Mouse (Mus musculus) frontal cortex, postnatal 25 days (tissue): Measurements from ENCODE around the gene Krt72.

Experiments
- DNase-seq, 2 experiments: peaks; one replicate each; pipeline ENCODE4 v3.0.0; 2022; ENCODE audit warnings: low spot score in 2 of 2

Krt72 gene

DNA sequence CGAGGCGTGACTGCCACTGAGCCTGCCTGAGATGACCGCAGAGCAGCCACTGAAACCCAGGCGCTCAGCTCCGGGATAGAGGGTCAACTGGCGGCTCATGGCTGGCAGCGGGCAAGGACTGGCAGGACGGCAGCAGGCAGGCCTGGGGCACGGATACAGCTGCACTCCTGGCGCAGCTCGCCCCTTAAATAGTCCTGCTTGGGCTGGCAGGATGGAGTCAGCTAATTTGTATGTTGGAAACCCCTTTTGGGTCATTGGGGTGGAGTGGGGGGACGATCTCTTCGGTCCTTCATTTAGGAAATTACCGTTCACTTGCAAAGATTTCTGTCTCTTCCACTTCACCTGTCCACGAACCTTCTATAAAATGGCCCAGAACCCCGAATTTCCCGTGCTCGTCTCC is at the start of gene Krt72:
Krt72 (minus strand) TSS at position 101 of the 400 bp plus-strand sequence.
- no peak for DNase-seq

DNA sequence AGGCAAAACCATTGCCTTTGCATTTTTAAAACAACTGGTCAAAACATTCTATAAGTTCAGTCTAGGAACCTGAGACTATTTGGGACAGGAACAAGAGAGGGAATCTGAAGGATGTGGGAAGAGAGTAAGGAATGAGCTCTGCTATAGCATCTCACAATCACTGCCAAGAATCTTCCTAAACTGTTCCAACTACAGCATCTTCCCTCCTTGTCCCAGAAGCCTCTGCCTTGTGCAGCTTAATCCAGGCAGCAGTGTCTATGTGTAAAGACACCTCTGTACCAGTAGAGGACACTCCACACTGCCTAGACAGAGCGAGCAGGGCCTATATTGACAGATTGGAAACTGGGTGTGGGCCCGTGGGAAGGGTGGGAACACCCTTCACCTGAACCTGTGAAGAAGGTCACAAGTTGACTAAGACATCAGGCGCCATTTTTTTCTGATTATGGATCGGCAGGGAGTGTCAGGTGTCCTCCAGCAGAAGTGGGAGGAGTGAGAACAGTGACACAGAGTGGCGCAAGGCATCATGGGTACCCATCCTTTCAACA is 48.6 kb upstream of the Krt72 start:
- no peak for DNase-seq

DNA sequence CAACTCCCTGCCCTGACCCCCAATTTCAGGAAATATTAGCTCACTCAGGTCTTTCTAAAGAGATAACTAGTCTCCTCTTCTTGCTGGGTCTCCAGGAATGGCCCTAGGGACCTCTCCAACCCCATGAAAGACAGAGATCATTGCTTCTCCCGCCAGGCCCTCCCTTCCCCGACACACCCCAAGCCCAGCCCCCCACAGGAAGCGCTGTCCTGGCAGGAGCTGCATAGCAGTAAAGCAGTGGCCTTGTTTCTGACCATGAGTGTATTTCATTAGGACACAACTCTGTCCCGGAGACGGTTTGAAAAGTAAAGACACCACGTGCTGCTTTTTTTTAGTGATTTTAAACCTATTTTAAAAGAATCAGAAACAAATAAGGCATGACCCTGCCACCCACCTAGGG is 46.9 kb upstream of the Krt72 start:
- DNase-seq: no peak

DNA sequence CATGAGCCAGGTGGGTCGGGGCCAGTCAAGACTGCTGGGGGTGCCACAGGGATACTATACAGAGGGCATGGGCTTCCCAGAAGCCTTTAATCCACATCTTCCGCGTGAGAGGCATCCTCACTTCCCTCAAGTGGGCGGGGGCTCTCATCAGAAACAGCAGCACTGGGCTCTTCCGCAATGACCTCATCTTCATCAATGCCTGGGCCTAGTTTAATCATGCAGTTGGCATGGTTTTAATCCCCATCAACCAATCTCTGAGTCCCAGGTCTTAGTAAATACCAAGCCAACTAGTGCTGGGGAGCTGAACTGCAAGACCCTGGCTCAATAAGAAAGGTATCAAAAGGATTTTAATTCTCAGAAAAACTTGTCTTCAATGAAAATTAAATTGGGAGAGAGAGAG is 43.2 kb upstream of the Krt72 start:
- DNase-seq: no peak

DNA sequence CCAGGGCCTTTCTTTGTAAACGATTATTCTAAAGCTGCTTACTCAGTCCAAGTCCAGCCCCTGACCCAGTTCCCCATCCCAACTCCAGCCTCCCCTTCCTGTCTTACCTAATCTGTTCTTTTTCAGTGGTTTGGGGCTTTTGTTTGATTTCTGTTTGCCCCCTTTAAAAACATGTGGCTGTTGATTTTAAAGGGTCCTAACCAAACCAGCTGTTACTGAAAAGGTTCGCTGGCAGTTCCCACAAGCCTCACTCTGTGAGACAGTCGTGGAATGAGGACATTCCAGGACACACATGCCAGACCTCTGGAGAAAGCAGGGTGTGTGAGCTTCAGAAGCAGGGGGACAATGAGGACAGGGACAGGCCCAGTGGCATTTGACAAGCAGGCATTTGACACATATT is 35.5 kb upstream of the Krt72 start:
- DNase-seq: no peak

DNA sequence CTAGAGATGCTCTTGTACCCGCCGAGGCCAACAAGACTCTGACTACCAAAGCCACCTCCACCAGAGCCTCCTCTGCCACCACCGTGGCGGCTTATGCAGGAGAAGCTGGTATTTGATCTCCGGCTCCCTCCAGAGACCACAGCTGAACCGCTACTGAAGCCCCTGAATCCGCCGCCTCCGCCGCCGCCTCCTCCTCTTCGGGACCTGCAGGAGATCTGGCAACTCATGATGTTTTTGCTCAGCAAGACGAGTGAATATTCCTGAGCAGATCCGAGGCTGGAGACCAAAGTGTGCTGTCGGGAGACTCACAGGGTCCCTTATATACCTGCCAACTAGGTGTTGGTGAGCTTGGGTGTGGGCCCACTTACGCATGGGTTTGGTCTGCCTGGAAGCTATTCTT is 31.6 kb upstream of the Krt72 start, which contains the start of gene Krt2:
Krt2 (minus strand) TSS at position 295 of the 400 bp plus-strand sequence.
- DNase-seq: no peak

- DNase-seq: no peak
These were observed 17.0 kb upstream of the Krt72 start for GRCm38 (mm10) chr15:101803052-101803822.

DNA sequence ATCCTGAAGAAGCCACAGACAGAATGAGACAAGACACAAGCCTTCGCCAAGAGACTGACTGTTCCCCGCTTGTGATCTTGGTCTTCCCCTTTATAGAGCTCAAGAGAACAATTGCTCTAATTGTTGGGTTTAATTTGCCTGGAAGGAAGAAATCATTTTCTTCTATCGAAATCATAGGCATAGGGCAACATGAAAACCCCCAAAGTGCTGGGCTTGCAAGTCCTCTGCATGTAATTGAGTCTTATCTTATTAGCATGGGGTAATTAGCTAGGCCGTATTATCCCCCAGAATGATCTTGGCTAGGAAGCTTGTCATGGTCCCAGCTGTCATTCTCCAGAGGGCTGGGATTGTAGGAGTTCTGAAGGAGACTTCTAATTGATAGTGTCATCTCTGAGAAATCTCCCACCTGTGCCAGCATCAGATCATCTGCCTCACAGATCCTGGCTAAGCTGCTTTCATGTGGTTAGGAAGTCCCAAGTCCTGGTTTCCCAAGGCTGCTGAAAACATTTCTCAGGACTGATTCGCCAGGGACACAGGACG is 16.1 kb upstream of the Krt72 start, which contains the start of gene Krt73:
Krt73 (minus strand) TSS at position 51 of the 540 bp plus-strand sequence.
- no peak for DNase-seq

GRCm38 (mm10) chr15:101790867-101791266 is 4.6 kb upstream of the Krt72 start:
- DNase-seq: no peak

DNA sequence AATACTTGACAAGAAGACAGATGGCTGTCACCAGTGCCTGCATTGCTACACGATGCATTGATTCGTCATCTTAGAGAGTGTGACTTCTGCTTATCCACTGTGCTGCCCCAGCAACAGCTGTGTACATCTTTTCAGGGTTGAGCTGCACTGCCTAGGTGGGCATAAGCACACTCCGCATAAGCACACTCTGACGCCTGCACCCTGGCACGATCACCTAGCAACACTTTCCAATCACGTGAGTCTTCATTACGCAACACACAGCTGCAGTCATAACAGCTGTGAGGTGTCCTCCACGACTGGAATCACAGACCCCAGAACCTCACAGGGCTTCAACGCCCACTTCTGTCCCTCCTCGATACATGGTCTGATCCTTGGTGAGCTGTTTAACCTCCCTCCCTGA is 12.8 kb downstream of the Krt72 start:
- no peak for DNase-seq

DNA sequence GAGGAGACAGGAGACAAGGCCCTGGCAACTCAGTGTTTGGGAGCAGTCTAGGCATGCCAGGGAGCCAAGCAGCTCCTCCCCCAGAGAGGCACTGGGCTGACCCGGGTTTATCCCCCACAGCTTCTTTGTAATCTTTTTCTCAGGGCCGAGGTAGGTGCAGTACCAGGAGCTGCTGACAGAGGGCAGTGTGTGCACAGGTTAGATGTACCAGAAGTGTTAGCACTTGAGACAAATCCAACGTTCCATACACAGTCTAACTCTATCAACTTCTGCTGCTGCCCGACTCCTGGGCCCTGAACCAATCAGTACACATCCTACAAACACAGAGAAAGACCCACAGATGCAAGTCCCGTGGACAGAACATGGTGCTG is 13.6 kb downstream of the Krt72 start:
- DNase-seq: peak; percentile 93 to 98

DNA sequence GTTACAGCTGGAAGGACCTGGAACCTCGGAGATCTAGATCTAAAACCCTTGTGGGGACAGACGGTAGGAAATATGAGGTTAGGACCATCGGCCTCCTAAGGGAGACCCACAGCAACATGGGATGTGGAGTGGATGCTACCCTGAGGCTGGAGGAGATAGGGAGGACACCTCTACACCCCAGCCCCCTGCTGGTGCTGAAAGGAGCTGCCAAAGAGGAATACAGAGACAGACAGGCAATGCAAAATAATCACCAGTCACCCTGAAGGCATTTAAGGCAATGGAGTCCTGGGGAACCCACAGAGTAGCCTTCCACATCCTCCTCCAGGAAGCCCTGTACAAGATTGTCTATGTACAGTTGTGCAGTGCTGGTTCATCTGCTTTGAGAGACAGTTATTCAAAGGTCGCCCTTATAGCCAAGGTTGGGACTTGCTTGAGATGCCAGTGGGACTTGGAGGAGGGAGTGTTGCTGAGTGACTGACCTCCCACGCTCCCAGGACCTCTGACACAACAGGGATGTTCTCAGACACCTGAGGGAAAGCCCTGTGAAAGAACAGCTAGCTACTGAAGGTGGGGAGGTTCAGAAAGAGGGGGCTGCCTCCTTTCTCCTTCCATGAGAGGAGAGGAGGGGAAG is 14.1 kb downstream of the Krt72 start:
- DNase-seq: no peak

DNA sequence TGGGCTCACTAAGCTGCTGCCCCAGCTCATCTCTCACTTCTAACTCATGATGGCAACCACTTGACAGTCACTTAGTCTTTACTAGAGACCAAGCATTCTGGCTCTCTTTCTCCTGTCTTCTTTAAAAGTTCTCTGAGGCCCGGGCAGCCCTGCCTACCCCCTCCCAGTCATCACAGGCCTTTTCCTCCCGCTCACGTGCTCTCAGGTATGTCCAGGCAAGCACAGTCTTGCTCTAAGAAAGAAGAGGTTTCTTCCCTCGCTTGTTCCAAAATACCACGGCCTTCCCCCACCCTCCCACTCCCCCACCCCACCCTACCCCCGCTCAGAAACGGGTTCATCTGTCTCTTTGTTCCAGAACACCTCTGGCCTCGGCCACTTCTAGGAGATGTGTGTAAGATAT is 16.0 kb downstream of the Krt72 start:
- no peak for DNase-seq

DNA sequence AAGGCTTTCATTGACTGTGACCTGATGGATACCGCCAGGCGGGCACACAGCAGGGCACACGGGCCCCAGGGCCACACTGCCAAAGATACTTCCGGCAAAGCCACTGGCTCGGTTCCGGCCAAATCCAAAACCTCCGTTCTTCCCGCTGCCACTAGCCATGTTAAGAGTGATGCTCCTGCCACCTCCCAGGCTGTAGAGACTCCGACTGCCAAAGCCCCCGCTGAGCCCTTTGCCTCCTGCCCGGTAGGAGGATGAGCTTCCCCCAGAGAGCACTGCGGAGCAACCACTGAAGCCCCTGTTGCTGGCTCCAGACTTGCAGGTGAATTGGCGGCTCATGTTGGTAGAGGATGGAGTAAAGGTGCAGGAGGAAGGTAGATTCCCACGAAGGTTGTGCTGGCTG is 43.5 kb downstream of the Krt72 start, which contains the start of gene Krt71:
Krt71 (minus strand) TSS at position 399 of the 400 bp plus-strand sequence.
- DNase-seq: no peak

GRCm38 (mm10) chr15:101737786-101738185 is 48.5 kb downstream of the Krt72 start:
- no peak for DNase-seq

DNA sequence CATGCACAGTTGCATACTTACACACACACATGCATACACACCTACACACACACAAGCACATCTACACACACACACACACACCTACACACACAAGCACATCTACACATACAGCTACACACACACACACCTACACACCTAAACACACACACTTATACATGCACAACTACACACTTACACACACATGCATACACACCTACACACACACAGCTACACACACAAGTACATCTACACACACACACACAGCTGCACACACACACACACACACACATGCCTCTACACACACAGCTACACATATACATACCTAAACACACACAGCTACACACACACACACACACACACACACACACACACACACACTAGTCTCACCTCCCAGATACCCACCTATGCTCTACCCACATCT is 55.6 kb downstream of the Krt72 start:
- no peak for DNase-seq
